Mouse (Mus musculus) lung, embryonic 14.5 days (tissue): ENCODE data around the gene Dcaf5. TPM values are rescaled to one million over a fixed set of nuclear protein-coding genes. Genes with fewer than 3 reads are reported as not detected.
A peak's percentile ranks its signal among the peaks of the same experiment; 100 is the strongest.

Source experiments
- ATAC-seq: fragments of 200-750 bp; cut with Nextera tagmentation; 2 replicates; pipeline ENCODE4 v1.8.0; 2017; ENCODE audit warnings: mild to moderate bottlenecking, moderate TSS enrichment, moderate library complexity; ENCODE audit not compliant: insufficient read depth
- DNase-seq: peaks from one replicate; pipeline ENCODE4 v3.0.0-alpha.2; 2015
- H3K27ac ChIP-seq: fragments of 300-500 bp; sonication (generic); 2 replicates; pipeline ENCODE4 v1.5.1; 2014; ENCODE audit warnings: low read depth, mild to moderate bottlenecking, moderate library complexity
- H3K27me3 ChIP-seq: fragments of 300-500 bp; sonication (generic); 2 replicates; pipeline ENCODE4 v1.6.1; 2014; ENCODE audit warnings: low read length, control low read depth; ENCODE audit not compliant: insufficient read depth
- H3K36me3 ChIP-seq: fragments of 300-500 bp; sonication (generic); 2 replicates; pipeline ENCODE4 v1.6.1; 2014; ENCODE audit warnings: control low read depth; ENCODE audit not compliant: insufficient read depth
- H3K4me1 ChIP-seq: fragments of 300-500 bp; sonication (generic); 2 replicates; pipeline ENCODE4 v1.6.1; 2014; ENCODE audit warnings: antibody characterized with exemption, control low read depth; ENCODE audit not compliant: insufficient read depth
- H3K4me2 ChIP-seq: fragments of 300-500 bp; sonication (generic); 2 replicates; pipeline ENCODE4 v1.6.1; 2014; ENCODE audit warnings: mild to moderate bottlenecking
- H3K4me3 ChIP-seq: fragments of 300-500 bp; sonication (generic); 2 replicates; pipeline ENCODE4 v1.5.1; 2014; ENCODE audit warnings: low read depth, low read length
- H3K9ac ChIP-seq: fragments of 300-500 bp; sonication (generic); 2 replicates; pipeline ENCODE4 v1.6.1; 2014
- H3K9me3 ChIP-seq: fragments of 300-500 bp; sonication (generic); 2 replicates; pipeline ENCODE4 v1.6.1; 2016; ENCODE audit warnings: low read depth, low read length, control low read depth
- CTCF ChIP-seq: IDR thresholded peaks from 2 replicates; pipeline ENCODE4 v1.5.1; 2016; ENCODE audit warnings: antibody characterized with exemption, low read depth
- WGBS: fragments of 180-500 bp; shearing (Covaris S2); extraction: QIAGEN DNeasy Blood & Tissue Kit; methylation state at CpG from one replicate; pipeline ENCODE4 v1.1.7; 2014; 5-methylcytosine and 5-hydroxymethylcytosine counted together
- polyA plus RNA-seq: library from polyadenylated mRNA; unstranded; fragments of >200 nt; fragmentation: Nextera tagmentation; extraction: Ambion mirVana; gene quantifications from 2 replicates; pipeline ENCODE4 v1.2.1, GENCODE M21; 2014

The Dcaf5 gene
- polyA plus RNA-seq, 1 experiment from 2014 or later = 10.7 TPM

DNA sequence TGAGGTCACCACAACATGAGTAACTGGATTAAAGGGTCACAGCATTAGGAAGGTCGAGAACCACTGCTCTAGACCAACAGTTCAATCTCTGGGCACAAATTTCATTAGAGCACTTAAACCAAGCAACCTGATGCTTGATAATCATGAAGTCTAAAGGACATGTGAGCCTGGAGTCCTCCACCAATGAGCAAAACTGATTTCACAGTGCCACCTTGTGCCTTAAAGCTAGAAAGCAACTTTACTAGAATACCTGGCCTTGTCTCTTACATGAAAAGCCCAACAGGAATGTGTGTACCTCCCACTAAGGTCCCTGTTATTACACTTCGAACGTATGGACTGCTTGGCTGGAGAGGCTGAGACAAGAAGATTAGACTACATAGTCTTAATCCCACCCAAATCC, 47.0 kb downstream of the Dcaf5 start:
- Histone ChIP-seq H3K27ac (no peak overlapping the region), H3K4me1 (no peaks in the 10 kb centered on the region), H3K36me3 (peaks cover 29% of the 10 kb centered on the region; the same call in 1 of the 2 replicates), H3K4me2 (no peak overlapping the region), H3K4me3 (no peak overlapping the region), H3K9ac (no peak overlapping the region), H3K9me3 (no peaks in the 10 kb centered on the region), H3K27me3 (no peaks in the 10 kb centered on the region)
- WGBS = 48% methylated on average over 3 of the region's 3 CpGs
- DNase-seq (peak; percentile 75), ATAC-seq (no peak)
- TF ChIP-seq CTCF = peak; percentile 65

DNA sequence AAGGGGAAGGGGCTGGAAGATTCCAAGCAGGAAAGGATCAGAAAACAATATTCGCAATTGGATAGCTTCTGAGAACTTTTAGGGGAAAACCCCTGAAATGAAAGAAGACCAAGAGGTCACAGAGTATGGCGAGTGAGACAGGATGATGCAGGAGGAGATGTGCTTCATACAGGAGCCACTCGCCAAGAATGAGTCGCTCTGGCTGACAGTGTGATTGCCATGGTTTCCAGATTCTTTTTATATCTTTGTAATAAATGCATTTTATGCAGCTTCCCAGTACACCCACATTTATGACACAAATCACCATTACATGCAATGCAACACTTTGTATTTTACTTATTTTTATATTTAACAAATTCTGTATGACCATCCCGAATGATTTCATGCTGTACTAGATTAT, 49.1 kb downstream of the Dcaf5 start:
- DNase-seq (no peak), ATAC-seq (no peak)
- no peak overlapping the region for H3K9ac ChIP-seq
- no peaks in the 10 kb centered on the region for H3K27me3 ChIP-seq
- no peak overlapping the region for H3K4me2 ChIP-seq
- no peak overlapping the region for H3K4me3 ChIP-seq
- H3K36me3 ChIP-seq = peaks cover 35% of the 10 kb centered on the region; the same call in 1 of the 2 replicates
- no peaks in the 10 kb centered on the region for H3K9me3 ChIP-seq
- no peaks in the 10 kb centered on the region for H3K4me1 ChIP-seq
- H3K27ac ChIP-seq = no peak overlapping the region
- 82% methylated on average over 5 of the region's 5 CpGs for WGBS
- no peak for TF ChIP-seq CTCF

DNA sequence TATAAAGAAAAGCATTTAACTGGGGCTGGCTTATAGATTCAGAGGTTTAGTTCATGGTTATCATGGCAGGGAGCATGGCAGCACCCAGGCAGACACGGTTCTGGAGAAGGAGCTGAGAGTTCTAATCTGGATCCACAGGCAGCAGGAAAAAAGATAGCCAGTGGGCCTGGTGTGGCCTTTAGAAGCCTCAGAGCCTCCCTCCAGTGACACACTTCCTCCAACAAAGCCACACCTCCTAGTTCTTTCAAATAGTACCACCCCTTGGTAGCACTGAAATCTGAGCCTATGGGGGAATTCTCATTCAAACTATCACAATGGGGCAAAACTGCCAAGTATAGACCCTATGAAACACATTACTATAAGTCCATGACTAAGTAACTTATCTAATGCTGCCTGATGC, 51.0 kb downstream of the Dcaf5 start:
- 77% methylated on average over 1 of the region's 1 CpGs for WGBS
- H3K27ac ChIP-seq = no peak overlapping the region
- ATAC-seq (no peak), DNase-seq (no peak)
- no peaks in the 10 kb centered on the region for H3K4me1 ChIP-seq
- no peak for TF ChIP-seq CTCF
- no peaks in the 10 kb centered on the region for H3K27me3 ChIP-seq
- H3K9ac ChIP-seq = no peak overlapping the region
- peaks cover 32% of the 10 kb centered on the region; the same call in 1 of the 2 replicates for H3K36me3 ChIP-seq
- no peak overlapping the region for H3K4me3 ChIP-seq
- no peak overlapping the region for H3K4me2 ChIP-seq
- no peaks in the 10 kb centered on the region for H3K9me3 ChIP-seq

DNA sequence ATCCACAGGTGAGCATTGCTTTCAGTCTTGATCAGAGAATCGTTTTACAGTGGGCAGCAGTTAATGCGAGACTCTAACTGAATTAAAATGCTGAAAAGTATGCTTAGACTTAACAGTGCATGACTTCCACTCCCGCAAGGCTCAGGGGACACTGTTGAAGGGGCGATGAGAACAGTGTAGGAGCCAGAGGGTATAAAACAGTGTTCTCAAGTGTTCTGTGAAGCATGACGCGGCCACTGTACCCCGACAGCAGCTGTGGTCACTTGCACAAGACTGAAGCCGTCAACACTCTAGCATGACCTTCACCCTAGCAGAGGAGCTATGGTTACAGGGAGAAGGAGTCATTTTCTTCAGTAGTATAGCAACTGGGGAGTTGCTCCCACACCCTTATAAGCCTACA, 52.9 kb downstream of the Dcaf5 start:
- Histone ChIP-seq H3K27ac (no peak overlapping the region), H3K9ac (no peak overlapping the region), H3K9me3 (no peaks in the 10 kb centered on the region), H3K4me3 (no peak overlapping the region), H3K4me1 (peaks cover 5% of the 10 kb centered on the region; the same call in 1 of the 2 replicates), H3K36me3 (peaks cover 32% of the 10 kb centered on the region; the same call in 1 of the 2 replicates), H3K4me2 (no peak overlapping the region), H3K27me3 (no peaks in the 10 kb centered on the region)
- no peak for ATAC-seq
- no peak for TF ChIP-seq CTCF
- DNase-seq = no peak
- 82% methylated on average over 8 of the region's 8 CpGs for WGBS

DNA sequence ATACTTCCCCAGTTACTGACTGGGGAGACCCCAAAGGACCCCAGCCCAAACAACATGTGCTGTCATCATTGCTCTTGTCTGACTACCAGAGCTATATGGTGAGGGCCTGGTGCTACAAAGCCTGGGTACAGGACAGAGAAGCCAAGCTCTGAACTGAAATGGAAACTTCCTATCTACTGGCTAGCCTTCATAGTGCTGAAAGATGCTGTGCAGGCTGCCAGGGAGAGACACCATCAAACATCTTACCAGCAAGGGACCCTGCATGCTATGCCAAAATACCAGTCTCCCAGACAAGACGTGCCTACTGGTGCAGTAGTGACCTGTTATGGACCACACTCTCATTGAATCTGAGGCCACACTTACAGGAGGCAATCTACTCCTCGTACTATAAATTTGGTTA, 53.6 kb downstream of the Dcaf5 start:
- H3K27ac ChIP-seq = no peak overlapping the region
- TF ChIP-seq CTCF = no peak
- WGBS = 90% methylated on average over 2 of the region's 2 CpGs
- H3K9me3 ChIP-seq = no peaks in the 10 kb centered on the region
- H3K4me3 ChIP-seq = no peak overlapping the region
- H3K36me3 ChIP-seq = peaks cover 29% of the 10 kb centered on the region; the same call in 1 of the 2 replicates
- H3K4me1 ChIP-seq = peaks cover 5% of the 10 kb centered on the region; the same call in 1 of the 2 replicates
- DNase-seq = no peak
- no peaks in the 10 kb centered on the region for H3K27me3 ChIP-seq
- ATAC-seq = no peak
- no peak overlapping the region for H3K9ac ChIP-seq
- H3K4me2 ChIP-seq = no peak overlapping the region

DNA sequence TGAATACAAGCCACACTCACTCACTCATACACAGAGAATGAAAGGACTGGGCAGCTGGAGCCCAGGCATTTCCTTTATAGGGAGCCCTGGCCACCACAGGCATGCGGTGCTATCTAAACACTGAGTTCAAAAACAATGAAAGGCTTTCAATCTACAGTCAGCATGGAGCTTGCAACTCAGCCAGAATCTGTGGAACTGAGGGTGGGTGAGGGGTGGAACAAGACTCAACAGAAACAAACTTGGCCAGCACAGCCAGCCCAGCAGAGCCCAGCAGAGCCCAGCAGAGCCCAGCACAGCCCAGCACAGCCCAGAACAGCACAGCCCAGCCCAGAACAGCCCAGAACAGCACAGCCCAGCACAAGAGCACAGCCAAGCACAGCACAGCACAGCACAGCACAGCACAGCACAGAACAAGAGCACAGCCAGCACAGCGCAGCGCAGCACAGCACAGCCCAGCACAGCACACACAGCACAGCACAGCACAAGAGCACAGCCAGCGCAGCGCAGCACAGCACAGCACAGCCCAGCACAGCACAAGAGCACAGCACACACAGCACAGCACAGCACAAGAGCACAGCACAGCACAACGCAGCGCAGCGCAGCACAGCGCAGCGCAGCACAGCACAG, 56.5 kb downstream of the Dcaf5 start:
- peaks cover 5% of the 10 kb centered on the region; the same call in 1 of the 2 replicates for H3K4me1 ChIP-seq
- H3K27ac ChIP-seq = peak overlapping the region; percentile 79
- ATAC-seq = peak; percentile 94
- H3K27me3 ChIP-seq = no peaks in the 10 kb centered on the region
- no peaks in the 10 kb centered on the region for H3K9me3 ChIP-seq
- TF ChIP-seq CTCF = no peak
- peak; percentile 85 for DNase-seq
- H3K4me2 ChIP-seq = no peak overlapping the region
- H3K4me3 ChIP-seq = no peak overlapping the region
- H3K36me3 ChIP-seq = peaks cover 36% of the 10 kb centered on the region
- WGBS = 88% methylated on average over 10 of the region's 10 CpGs
- no peak overlapping the region for H3K9ac ChIP-seq

DNA sequence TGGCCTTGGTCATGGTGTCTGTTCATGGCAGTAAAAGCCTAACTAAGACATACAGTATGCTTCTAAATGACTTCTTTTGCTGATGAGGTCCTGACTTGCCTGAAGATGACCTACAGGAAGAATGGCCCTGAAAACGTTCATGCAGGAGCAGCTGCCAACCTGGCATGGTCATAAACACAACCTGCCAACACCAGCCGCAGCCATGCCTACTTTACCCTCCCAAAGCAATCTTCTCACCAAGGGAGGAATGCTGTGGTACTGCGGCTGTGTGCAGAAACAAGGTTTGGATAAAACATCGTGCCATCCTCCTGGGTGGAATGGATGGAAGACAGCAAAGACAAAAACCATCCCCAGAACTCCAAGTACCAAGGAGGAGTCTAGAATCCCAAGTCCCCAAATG, 57.0 kb downstream of the Dcaf5 start:
- ATAC-seq (no peak), DNase-seq (no peak)
- H3K4me1 ChIP-seq = peaks cover 5% of the 10 kb centered on the region; the same call in 1 of the 2 replicates
- WGBS = 59% methylated on average over 4 of the region's 4 CpGs
- no peaks in the 10 kb centered on the region for H3K27me3 ChIP-seq
- H3K4me3 ChIP-seq = no peak overlapping the region
- H3K9me3 ChIP-seq = no peaks in the 10 kb centered on the region
- no peak for TF ChIP-seq CTCF
- peaks cover 37% of the 10 kb centered on the region for H3K36me3 ChIP-seq
- H3K9ac ChIP-seq = no peak overlapping the region
- peak overlapping the region; percentile 79 for H3K27ac ChIP-seq
- no peak overlapping the region for H3K4me2 ChIP-seq

DNA sequence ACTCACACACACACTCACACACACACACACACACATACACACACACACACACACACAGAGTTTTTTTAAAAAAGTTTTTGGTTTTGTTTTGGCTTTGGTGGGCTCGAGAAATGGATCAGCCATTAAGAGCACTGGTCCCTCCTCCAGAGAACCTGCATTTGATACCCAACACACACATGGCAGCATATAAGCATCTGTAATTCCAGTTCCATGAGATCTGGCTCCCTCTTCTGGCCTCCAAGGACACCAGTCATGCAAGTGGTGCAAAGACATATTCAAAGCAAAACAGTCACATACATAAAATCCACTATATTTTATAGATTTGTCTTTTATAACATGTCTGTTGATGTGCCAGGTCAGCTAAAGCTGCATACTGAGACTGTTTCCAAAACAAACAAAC, 58.8 kb downstream of the Dcaf5 start:
- H3K27ac ChIP-seq = no peak overlapping the region
- no peak overlapping the region for H3K4me2 ChIP-seq
- no peak overlapping the region for H3K4me3 ChIP-seq
- peak; percentile 82 for TF ChIP-seq CTCF
- H3K9ac ChIP-seq = no peak overlapping the region
- ATAC-seq (no peak), DNase-seq (peak; percentile 81)
- H3K27me3 ChIP-seq = no peaks in the 10 kb centered on the region
- H3K9me3 ChIP-seq = no peaks in the 10 kb centered on the region
- peaks cover 5% of the 10 kb centered on the region; the same call in 1 of the 2 replicates for H3K4me1 ChIP-seq
- WGBS = 22% methylated on average over 1 of the region's 1 CpGs
- peaks cover 33% of the 10 kb centered on the region for H3K36me3 ChIP-seq
